Mouse (Mus musculus): ENCODE data around the gene Shc1. TPM values are rescaled to one million over a fixed set of nuclear protein-coding genes. Genes with fewer than 3 reads are reported as not detected.

Gene Shc1
- polyA plus RNA-seq, 1 experiment from 2014 or later = 14.4 TPM

DNA sequence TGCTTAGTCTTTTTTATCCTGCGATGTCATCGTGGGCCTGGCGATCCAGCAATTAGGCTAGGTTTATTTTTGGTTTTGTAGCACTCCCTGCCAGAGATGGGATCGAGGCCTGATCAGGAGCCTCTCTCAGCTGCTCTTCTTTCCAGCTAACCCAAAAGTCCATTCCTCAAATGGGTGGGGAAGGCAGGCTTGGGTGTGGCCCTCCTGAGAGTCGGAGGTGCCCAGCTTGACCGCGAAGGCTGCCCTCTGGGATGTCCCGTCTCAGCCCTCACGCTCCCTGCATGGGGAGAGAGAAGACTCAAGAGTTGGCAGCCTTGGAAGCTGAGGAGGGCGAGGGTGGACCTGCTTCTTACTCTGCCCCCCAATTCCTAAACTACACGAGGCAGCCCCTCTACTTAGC lies 16.3 kb downstream of the Shc1 start:
- Histone ChIP-seq H3K27me3 (replicated peaks; ENCODE audit: control insufficient read depth, insufficient read depth, low read length) (no peaks in the 10 kb centered on the region), H3K4me1 (replicated peaks; ENCODE audit: control insufficient read depth, insufficient read depth, low read length) (peaks cover 24% of the 10 kb centered on the region), H3K9ac (replicated peaks; ENCODE audit: low read depth, low read length) (no peak overlapping the region), H3K4me3 (replicated peaks; ENCODE audit: low read length) (no peak overlapping the region), H3K36me3 (ENCODE audit: control insufficient read depth, insufficient read depth) (0 out of 2 replicates have a peak, but pooled peaks cover 11% of the 10 kb centered on the region), H3K27ac (ENCODE audit: low read length) (no peak overlapping the region), H3K9me3 (ENCODE audit: control insufficient read depth, low read length) (no peaks in the 10 kb centered on the region), H3K4me2 (ENCODE audit: low read length) (no peak overlapping the region)
- no peak for ATAC-seq
- 72% methylated on average over 11 of the region's 11 CpGs for WGBS

DNA sequence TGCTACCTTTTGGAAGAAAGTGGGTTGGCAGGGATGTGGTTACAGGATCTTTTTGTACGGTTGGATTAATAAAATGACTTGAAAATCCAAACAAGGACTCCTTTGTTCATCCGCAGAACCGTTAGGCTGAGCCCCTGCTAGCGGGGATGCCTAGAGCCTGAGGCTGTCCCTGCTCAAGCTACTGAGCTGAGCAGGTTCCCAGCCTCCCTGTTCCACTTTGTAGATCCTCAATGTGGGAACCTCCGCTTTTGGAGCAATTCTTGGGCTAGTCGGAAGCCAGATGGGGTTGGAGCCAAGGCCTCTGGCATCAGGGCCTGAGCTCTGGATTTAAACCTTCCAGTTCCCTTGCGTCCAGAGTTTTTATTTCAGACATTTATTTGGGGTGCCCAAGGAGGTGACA lies 16.8 kb downstream of the Shc1 start:
- Histone ChIP-seq H3K27ac (ENCODE audit: low read length) (no peak overlapping the region), H3K27me3 (replicated peaks; ENCODE audit: control insufficient read depth, insufficient read depth, low read length) (no peaks in the 10 kb centered on the region), H3K4me3 (replicated peaks; ENCODE audit: low read length) (no peak overlapping the region), H3K4me2 (ENCODE audit: low read length) (no peak overlapping the region), H3K9ac (replicated peaks; ENCODE audit: low read depth, low read length) (no peak overlapping the region), H3K9me3 (ENCODE audit: control insufficient read depth, low read length) (no peaks in the 10 kb centered on the region), H3K36me3 (ENCODE audit: control insufficient read depth, insufficient read depth) (0 out of 2 replicates have a peak, but pooled peaks cover 11% of the 10 kb centered on the region), H3K4me1 (replicated peaks; ENCODE audit: control insufficient read depth, insufficient read depth, low read length) (peaks cover 24% of the 10 kb centered on the region)
- ATAC-seq = no peak
- WGBS = 40% methylated on average over 7 of the region's 7 CpGs

DNA sequence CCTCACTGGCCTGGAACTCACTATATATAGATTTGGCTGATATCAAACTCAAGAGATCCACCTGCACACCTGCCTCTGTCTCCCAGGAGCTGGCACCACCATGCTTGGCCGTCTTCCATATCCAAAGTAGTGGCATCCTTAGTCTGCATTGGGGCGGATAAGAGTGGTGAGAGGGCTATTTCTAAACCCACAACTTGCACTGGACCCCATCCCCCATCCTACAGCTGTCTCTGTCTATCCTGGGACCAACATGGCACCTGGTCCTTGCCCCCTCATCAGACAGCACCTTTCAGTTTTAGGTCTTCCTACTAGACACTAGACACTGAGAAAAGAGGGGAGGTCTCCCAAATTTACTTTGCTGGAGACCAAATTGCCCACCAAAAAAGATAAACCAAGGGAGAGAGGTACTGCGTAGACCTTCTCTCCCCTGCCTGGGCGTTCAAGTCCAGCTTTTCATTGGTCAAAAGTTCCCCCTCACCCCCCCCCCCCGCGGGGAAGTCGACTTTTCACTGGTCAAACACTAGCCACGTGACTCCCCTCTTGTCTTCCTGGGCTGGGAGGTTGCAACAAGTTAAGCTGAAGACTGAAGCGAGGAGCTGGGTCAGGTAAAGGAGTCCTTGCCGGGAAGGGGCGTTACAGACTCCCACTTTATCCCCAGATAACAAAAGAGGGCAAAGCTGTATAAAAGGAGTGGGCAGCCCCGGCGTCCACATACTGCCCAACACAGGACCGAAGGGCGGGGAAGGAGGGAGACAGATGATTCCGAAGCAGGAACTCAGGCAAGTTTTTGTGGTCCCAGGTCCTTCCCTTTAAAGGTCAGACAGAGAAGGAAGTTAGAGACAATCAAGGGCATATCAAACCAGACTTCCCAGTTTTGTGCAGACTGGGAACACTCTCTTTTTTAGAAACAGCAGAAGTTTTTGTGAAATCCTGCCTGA lies 18.2 kb downstream of the Shc1 start, which contains the start of gene Pbxip1:
TSS of gene Pbxip1 (plus strand) at position 531 of the 938 bp plus-strand sequence.
- H3K9me3 ChIP-seq (ENCODE audit: control insufficient read depth, low read length) = no peaks in the 10 kb centered on the region
- peak within 1 kb of the TSS; percentile 35 for H3K4me3 ChIP-seq (replicated peaks; ENCODE audit: low read length)
- H3K4me2 ChIP-seq (ENCODE audit: low read length) = peak within 1 kb of the TSS; percentile 46
- WGBS = 3% methylated on average over 15 of the region's 16 CpGs
- 0 out of 2 replicates have a peak, but pooled peaks cover 11% of the 10 kb centered on the region for H3K36me3 ChIP-seq (ENCODE audit: control insufficient read depth, insufficient read depth)
- H3K27me3 ChIP-seq (replicated peaks; ENCODE audit: control insufficient read depth, insufficient read depth, low read length) = no peaks in the 10 kb centered on the region
- ATAC-seq = peak; percentile 26
- H3K4me1 ChIP-seq (replicated peaks; ENCODE audit: control insufficient read depth, insufficient read depth, low read length) = peaks cover 16% of the 10 kb centered on the region
- H3K27ac ChIP-seq (ENCODE audit: low read length) = no peak within 1 kb of the TSS
- no peak within 1 kb of the TSS for H3K9ac ChIP-seq (replicated peaks; ENCODE audit: low read depth, low read length)

DNA sequence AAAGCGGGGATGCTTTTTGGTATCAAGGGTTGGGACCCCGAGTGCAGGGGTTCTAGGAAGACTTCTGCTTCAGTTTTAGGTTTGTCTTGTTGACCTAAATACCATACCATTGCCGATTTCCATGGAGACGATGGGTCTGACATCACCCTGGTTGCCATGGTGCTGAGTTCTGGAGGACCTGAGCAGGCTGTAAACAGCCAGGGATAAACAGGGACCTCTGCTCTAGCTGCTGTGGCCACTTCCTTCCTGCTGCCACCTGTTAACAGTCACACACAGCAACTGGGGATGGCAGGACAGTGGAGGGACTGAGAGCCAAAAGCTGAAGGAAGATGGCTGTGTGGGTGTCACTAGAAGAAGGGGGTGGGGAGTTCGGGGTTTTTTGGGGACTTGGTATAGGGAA lies 19.0 kb downstream of the Shc1 start:
- peak; percentile 52; the same call in 1 of the 2 replicates for ATAC-seq
- Histone ChIP-seq H3K4me3 (replicated peaks; ENCODE audit: low read length) (peak overlapping the region; percentile 35), H3K27ac (ENCODE audit: low read length) (no peak overlapping the region), H3K4me1 (replicated peaks; ENCODE audit: control insufficient read depth, insufficient read depth, low read length) (peaks cover 9% of the 10 kb centered on the region), H3K9me3 (ENCODE audit: control insufficient read depth, low read length) (no peaks in the 10 kb centered on the region), H3K36me3 (ENCODE audit: control insufficient read depth, insufficient read depth) (0 out of 2 replicates have a peak, but pooled peaks cover 11% of the 10 kb centered on the region), H3K4me2 (ENCODE audit: low read length) (peak overlapping the region; percentile 46), H3K27me3 (replicated peaks; ENCODE audit: control insufficient read depth, insufficient read depth, low read length) (no peaks in the 10 kb centered on the region), H3K9ac (replicated peaks; ENCODE audit: low read depth, low read length) (no peak overlapping the region)
- WGBS = 15% methylated on average over 5 of the region's 5 CpGs

DNA sequence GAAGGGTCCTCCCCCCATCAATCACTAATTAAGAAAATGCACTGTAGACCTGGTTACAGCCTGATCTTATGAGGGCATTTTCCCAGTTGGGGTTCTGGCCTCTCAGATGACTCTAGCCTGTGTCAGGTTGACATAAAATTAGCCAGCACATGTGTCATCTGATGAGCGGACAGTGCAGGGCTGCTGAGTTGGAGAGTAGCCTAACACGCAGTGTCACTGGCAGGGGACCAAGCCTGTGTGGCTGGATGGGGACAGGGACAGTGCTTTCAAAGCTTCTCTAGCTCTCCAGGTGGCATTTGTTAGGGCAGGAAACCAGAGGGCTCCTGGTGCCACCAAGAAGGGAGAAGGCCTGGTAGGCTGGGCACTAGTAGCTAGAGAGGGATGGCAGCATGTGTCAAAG lies 22.4 kb downstream of the Shc1 start:
- Histone ChIP-seq H3K4me2 (ENCODE audit: low read length) (no peak overlapping the region), H3K4me1 (replicated peaks; ENCODE audit: control insufficient read depth, insufficient read depth, low read length) (peaks cover 6% of the 10 kb centered on the region), H3K27ac (ENCODE audit: low read length) (no peak overlapping the region), H3K27me3 (replicated peaks; ENCODE audit: control insufficient read depth, insufficient read depth, low read length) (no peaks in the 10 kb centered on the region), H3K9me3 (ENCODE audit: control insufficient read depth, low read length) (no peaks in the 10 kb centered on the region), H3K36me3 (ENCODE audit: control insufficient read depth, insufficient read depth) (no peaks in the 10 kb centered on the region), H3K4me3 (replicated peaks; ENCODE audit: low read length) (no peak overlapping the region), H3K9ac (replicated peaks; ENCODE audit: low read depth, low read length) (no peak overlapping the region)
- WGBS = 90% methylated on average over 2 of the region's 2 CpGs
- no peak for ATAC-seq

DNA sequence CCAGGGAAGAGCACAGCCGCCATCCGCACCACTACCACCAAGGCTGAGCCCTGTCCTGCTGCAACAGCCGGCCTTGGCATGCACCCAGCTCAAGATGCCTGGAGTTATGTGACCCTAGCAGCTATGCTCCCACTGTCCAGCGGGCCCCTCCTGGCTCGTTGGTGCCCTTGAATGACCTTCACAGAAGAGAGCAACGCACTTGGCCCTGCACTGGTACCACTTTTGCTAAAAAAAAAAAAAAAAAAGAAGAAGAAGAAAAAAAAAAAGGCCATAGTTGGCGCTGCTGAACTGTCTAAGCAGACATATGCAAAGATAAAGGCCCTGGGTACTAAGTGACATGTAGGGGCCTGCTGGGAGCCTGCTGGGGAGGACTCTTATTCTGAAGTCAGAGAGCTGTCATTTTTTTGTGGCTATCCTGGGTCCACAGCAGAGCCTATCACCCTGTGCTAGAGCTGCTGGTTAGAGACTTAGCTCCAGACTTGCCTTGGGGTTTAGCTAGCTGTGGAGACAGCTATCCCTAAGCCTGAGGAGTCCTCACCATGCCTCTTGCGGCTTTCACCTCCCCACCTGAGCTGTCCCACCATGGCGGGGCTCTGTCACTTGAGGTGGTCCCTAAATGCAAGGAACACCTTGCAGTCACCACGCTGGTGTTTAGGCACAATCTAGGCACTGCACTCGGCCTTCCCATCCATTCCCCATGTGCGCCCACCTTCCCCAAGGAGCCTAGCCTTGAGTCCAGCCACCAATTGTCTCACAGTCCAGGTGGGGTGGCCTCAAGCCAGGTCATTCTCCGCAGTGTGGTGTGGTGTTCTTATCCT lies 30.7 kb downstream of the Shc1 start:
- Histone ChIP-seq H3K36me3 (ENCODE audit: control insufficient read depth, insufficient read depth) (no peaks in the 10 kb centered on the region), H3K4me2 (ENCODE audit: low read length) (no peak overlapping the region), H3K9me3 (ENCODE audit: control insufficient read depth, low read length) (no peaks in the 10 kb centered on the region), H3K4me3 (replicated peaks; ENCODE audit: low read length) (no peak overlapping the region), H3K9ac (replicated peaks; ENCODE audit: low read depth, low read length) (no peak overlapping the region), H3K27me3 (replicated peaks; ENCODE audit: control insufficient read depth, insufficient read depth, low read length) (no peaks in the 10 kb centered on the region), H3K4me1 (replicated peaks; ENCODE audit: control insufficient read depth, insufficient read depth, low read length) (no peaks in the 10 kb centered on the region), H3K27ac (ENCODE audit: low read length) (no peak overlapping the region)
- no peak for ATAC-seq
- 70% methylated on average over 13 of the region's 13 CpGs for WGBS

DNA sequence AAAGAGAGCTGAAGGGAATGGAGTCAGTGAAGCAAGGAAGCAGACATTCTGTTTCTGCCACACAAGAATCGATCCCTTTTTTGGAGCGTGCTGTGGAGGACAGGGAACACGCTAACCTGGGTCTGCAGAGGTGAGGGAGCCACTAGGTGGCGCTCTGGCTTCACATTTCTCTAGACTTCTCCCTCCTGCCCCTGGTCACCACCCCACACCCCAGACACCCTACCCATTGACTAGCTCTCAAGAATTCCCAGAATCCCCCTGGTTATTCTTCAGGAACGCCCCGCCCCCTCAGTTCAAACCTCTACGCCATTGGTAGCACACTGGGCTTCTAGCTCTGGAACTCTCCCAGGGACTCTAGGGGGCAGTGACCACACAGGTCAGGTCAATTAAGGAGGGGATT lies 31.3 kb downstream of the Shc1 start:
- ATAC-seq = peak; percentile 64; the same call in 1 of the 2 replicates
- H3K36me3 ChIP-seq (ENCODE audit: control insufficient read depth, insufficient read depth) = no peaks in the 10 kb centered on the region
- H3K4me1 ChIP-seq (replicated peaks; ENCODE audit: control insufficient read depth, insufficient read depth, low read length) = no peaks in the 10 kb centered on the region
- 41% methylated on average over 7 of the region's 7 CpGs for WGBS
- no peaks in the 10 kb centered on the region for H3K9me3 ChIP-seq (ENCODE audit: control insufficient read depth, low read length)
- no peak overlapping the region for H3K4me3 ChIP-seq (replicated peaks; ENCODE audit: low read length)
- H3K9ac ChIP-seq (replicated peaks; ENCODE audit: low read depth, low read length) = no peak overlapping the region
- no peak overlapping the region for H3K4me2 ChIP-seq (ENCODE audit: low read length)
- H3K27me3 ChIP-seq (replicated peaks; ENCODE audit: control insufficient read depth, insufficient read depth, low read length) = no peaks in the 10 kb centered on the region
- no peak overlapping the region for H3K27ac ChIP-seq (ENCODE audit: low read length)

DNA sequence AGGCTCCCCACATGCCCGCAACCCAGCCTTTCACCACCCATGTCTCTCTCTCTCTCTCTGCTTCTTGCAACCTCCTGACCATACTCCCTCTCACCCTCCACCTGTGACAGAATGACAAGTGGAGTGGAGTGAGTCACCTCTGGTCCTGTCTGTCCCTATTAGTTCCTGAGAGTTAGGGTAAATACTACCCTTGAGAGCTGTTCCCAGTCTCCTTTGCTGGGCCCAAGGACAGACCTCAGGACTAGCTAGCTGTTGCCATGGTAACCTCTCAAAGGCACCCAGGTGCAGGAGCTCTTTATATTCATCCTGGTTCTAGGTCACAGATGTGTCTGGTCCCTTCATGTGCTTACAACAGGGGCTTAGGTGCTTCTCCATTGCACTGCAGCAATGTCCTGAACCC lies 33.7 kb downstream of the Shc1 start:
- Histone ChIP-seq H3K36me3 (ENCODE audit: control insufficient read depth, insufficient read depth) (no peaks in the 10 kb centered on the region), H3K27me3 (replicated peaks; ENCODE audit: control insufficient read depth, insufficient read depth, low read length) (no peaks in the 10 kb centered on the region), H3K9ac (replicated peaks; ENCODE audit: low read depth, low read length) (no peak overlapping the region), H3K4me2 (ENCODE audit: low read length) (no peak overlapping the region), H3K9me3 (ENCODE audit: control insufficient read depth, low read length) (no peaks in the 10 kb centered on the region), H3K4me3 (replicated peaks; ENCODE audit: low read length) (no peak overlapping the region), H3K4me1 (replicated peaks; ENCODE audit: control insufficient read depth, insufficient read depth, low read length) (no peaks in the 10 kb centered on the region), H3K27ac (ENCODE audit: low read length) (no peak overlapping the region)
- ATAC-seq = no peak
- 86% methylated on average over 1 of the region's 1 CpGs for WGBS
